Mouse (Mus musculus) forebrain, postnatal 0 days (tissue): Measurements from ENCODE around the gene Desi1. TPM values are rescaled to one million over a fixed set of nuclear protein-coding genes. Genes with fewer than 3 reads are reported as not detected.

ENCODE experiments used
- ATAC-seq: fragments of 200-750 bp; cut with Nextera tagmentation; 2 replicates; pipeline ENCODE4 v1.8.0; 2017; ENCODE audit warnings: mild to moderate bottlenecking, moderate library complexity
- DNase-seq: peaks from one replicate; pipeline ENCODE4 v3.0.0-alpha.2; 2015
- H3K27ac ChIP-seq: fragments of 300-500 bp; sonication (generic); 2 replicates; pipeline ENCODE4 v1.5.1; 2014; ENCODE audit warnings: low read depth, mild to moderate bottlenecking, antibody characterized with exemption, low read length, moderate library complexity, mixed read lengths
- H3K27me3 ChIP-seq: fragments of 300-500 bp; sonication (generic); 2 replicates; pipeline ENCODE4 v1.6.1; 2014; ENCODE audit warnings: mild to moderate bottlenecking, low read length, mixed read lengths; ENCODE audit not compliant: insufficient read depth
- H3K36me3 ChIP-seq: fragments of 300-500 bp; sonication (generic); 2 replicates; pipeline ENCODE4 v1.6.1; 2014; ENCODE audit warnings: mild to moderate bottlenecking, moderate library complexity; ENCODE audit not compliant: insufficient read depth
- H3K4me1 ChIP-seq: fragments of 300-500 bp; sonication (generic); 2 replicates; pipeline ENCODE4 v1.6.1; 2014; ENCODE audit warnings: antibody characterized with exemption; ENCODE audit not compliant: insufficient read depth
- H3K4me2 ChIP-seq: fragments of 300-500 bp; sonication (generic); 2 replicates; pipeline ENCODE4 v1.6.1; 2014; ENCODE audit warnings: low read depth, mild to moderate bottlenecking, moderate library complexity
- H3K4me3 ChIP-seq: fragments of 300-500 bp; sonication (generic); 2 replicates; pipeline ENCODE4 v1.5.1; 2014; ENCODE audit warnings: low read depth, low read length, mixed read lengths
- H3K9ac ChIP-seq: fragments of 300-500 bp; sonication (generic); 2 replicates; pipeline ENCODE4 v1.6.1; 2014; ENCODE audit warnings: mild to moderate bottlenecking
- H3K9me3 ChIP-seq: fragments of 300-500 bp; sonication (generic); 2 replicates; pipeline ENCODE4 v1.6.1; 2016; ENCODE audit warnings: low read length
- CTCF ChIP-seq: sonication (generic); IDR thresholded peaks from 2 replicates; pipeline ENCODE4 v1.5.1; 2016; ENCODE audit warnings: antibody characterized with exemption, control low read depth, low read depth
- WGBS: fragments of 180-500 bp; shearing (Covaris S2); extraction: QIAGEN DNeasy Blood & Tissue Kit; methylation state at CpG from one replicate; pipeline ENCODE4 v1.1.7; 2014; 5-methylcytosine and 5-hydroxymethylcytosine counted together
- polyA plus RNA-seq: library from polyadenylated mRNA; unstranded; fragments of >200 nt; fragmentation: Nextera tagmentation; extraction: Ambion mirVana; gene quantifications from 2 replicates; pipeline ENCODE4 v1.2.1, GENCODE M21; 2015
- total RNA-seq: library from RNA; depleted of rRNA; stranded (reverse); fragments of >200 nt; gene quantifications from 2 replicates; pipeline ENCODE4 v1.2.3, GENCODE M21; 2014

Desi1 gene
- total and polyA plus RNA-seq, 2 experiments from 2014 or later: 21.2 to 40.1 TPM

- Histone ChIP-seq H3K4me2 (no peak overlapping the region), H3K36me3 (peaks cover 22% of the 10 kb centered on the region), H3K4me3 (no peak overlapping the region), H3K9me3 (no peaks in the 10 kb centered on the region), H3K27ac (no peak overlapping the region), H3K9ac (no peak overlapping the region), H3K4me1 (peaks cover 9% of the 10 kb centered on the region; the same call in 1 of the 2 replicates), H3K27me3 (no peaks in the 10 kb centered on the region)
- ATAC-seq: no peak
- WGBS: 69% methylated on average over 3 of the region's 3 CpGs
- TF ChIP-seq CTCF: no peak
- DNase-seq: no peak
Measured at GRCm38 (mm10) chr15:82019288-82019687, 14.4 kb downstream of the Desi1 start.

DNA sequence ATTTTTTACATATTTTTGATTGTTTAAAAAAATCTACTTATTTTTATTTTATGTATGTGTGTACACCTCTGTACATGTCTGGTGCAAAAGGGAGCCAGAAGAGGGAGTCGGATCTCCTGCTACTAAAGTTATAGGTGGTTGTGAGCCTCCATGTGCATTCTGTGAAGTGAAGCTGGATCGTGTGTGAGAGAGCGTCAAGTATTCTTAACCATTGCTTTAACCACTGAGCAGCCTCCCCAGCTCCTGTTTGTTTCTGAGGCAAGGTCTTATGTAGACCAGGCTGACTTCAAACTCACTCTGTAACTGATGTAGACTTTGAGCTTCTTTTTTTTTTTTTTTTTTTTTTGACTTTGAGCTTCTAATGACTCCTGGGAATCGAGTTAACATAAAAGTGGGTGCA is 16.2 kb downstream of the Desi1 start:
- no peaks in the 10 kb centered on the region for H3K27me3 ChIP-seq
- H3K4me1 ChIP-seq: peaks cover 10% of the 10 kb centered on the region; the same call in 1 of the 2 replicates
- no peak overlapping the region for H3K9ac ChIP-seq
- H3K4me2 ChIP-seq: peak overlapping the region; percentile 1; the same call in 1 of the 2 replicates
- ATAC-seq: no peak
- no peaks in the 10 kb centered on the region for H3K9me3 ChIP-seq
- no peak overlapping the region for H3K4me3 ChIP-seq
- WGBS: 64% methylated on average over 4 of the region's 4 CpGs
- no peak overlapping the region for H3K27ac ChIP-seq
- no peak for DNase-seq
- TF ChIP-seq CTCF: no peak
- peaks cover 6% of the 10 kb centered on the region for H3K36me3 ChIP-seq

DNA sequence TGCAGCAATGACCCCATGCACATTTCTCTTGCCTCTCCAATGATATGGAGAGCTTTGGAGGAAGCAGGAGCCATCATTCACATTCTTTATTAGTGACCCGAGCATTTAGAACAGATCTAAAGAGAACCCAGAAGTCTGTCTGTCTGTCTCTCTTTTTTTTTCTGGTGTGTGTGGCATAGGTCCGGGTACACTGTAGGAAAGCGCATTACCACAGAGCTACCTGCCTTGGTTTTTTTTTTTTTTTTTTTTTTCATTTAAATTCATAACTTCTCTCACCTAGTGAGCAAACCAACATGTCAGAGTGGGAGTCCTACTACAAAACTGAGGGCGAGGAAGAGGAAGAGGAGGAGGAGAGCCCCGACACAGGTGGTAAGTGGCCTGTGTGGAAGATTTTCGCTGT is 16.8 kb downstream of the Desi1 start:
- no peak for DNase-seq
- Histone ChIP-seq H3K4me1 (peaks cover 10% of the 10 kb centered on the region; the same call in 1 of the 2 replicates), H3K9ac (peak overlapping the region; percentile 78), H3K4me3 (peak overlapping the region; percentile 97), H3K27ac (peak overlapping the region; percentile 75), H3K9me3 (no peaks in the 10 kb centered on the region), H3K36me3 (peaks cover 5% of the 10 kb centered on the region), H3K27me3 (no peaks in the 10 kb centered on the region), H3K4me2 (peak overlapping the region; percentile 87)
- TF ChIP-seq CTCF: no peak
- no peak for ATAC-seq
- 15% methylated on average over 6 of the region's 6 CpGs for WGBS

DNA sequence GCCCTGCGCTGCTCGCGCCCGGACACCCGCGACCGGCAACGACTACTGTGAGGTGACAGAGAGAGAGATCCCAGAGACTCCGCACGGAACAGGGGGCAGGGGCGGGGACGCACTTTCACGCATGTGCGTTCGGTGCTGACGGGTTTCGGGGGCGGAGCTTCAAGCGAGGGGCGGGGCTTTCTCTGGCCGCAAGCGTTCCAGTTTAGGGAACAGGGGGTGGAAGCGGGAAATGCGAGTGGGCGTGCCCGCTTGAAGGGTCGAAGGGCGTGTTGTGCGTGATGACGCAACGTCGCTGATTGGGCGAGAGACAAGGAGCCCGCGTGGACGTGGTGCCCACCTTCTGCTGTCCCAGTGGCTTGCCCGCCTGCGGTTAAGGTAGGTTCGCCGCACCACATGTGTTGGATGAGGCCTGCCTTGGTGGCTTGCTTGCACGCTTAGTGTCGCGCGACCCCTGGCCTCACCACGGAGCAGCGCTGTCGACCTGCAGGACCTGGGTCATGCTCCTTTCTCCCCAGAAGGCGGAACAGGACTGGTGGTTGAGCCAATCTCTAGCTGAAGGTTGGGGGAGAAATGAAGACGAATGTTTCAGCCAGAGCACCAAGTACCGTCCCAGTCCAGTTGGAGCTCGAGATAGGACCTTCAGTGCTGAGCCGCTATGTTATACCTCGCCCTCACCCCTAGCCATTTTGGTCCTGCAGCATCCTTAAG is 17.4 kb downstream of the Desi1 start:
- no peaks in the 10 kb centered on the region for H3K27me3 ChIP-seq
- ATAC-seq (peak; percentile 97), DNase-seq (peak; percentile 99)
- no peaks in the 10 kb centered on the region for H3K9me3 ChIP-seq
- peaks cover 5% of the 10 kb centered on the region for H3K36me3 ChIP-seq
- peak; percentile 44 for TF ChIP-seq CTCF
- WGBS: under 1% methylated on average over 53 of the region's 53 CpGs
- H3K4me2 ChIP-seq: peak overlapping the region; percentile 87
- peak overlapping the region; percentile 97 for H3K4me3 ChIP-seq
- peak overlapping the region; percentile 79 for H3K27ac ChIP-seq
- H3K4me1 ChIP-seq: peaks cover 10% of the 10 kb centered on the region; the same call in 1 of the 2 replicates
- H3K9ac ChIP-seq: peak overlapping the region; percentile 78

- peak overlapping the region; percentile 97 for H3K4me3 ChIP-seq
- DNase-seq (peak; percentile 58), ATAC-seq (peak; percentile 28)
- peak overlapping the region; percentile 87 for H3K4me2 ChIP-seq
- peak overlapping the region; percentile 79 for H3K27ac ChIP-seq
- peak overlapping the region; percentile 78 for H3K9ac ChIP-seq
- no peaks in the 10 kb centered on the region for H3K9me3 ChIP-seq
- peak; percentile 53 for TF ChIP-seq CTCF
- peaks cover 5% of the 10 kb centered on the region for H3K36me3 ChIP-seq
- H3K4me1 ChIP-seq: peaks cover 10% of the 10 kb centered on the region; the same call in 1 of the 2 replicates
- under 1% methylated on average over 38 of the region's 39 CpGs for WGBS
- no peaks in the 10 kb centered on the region for H3K27me3 ChIP-seq
Measured at GRCm38 (mm10) chr15:82015392-82016100, 18.1 kb downstream of the Desi1 start.

- no peaks in the 10 kb centered on the region for H3K27me3 ChIP-seq
- H3K9ac ChIP-seq: peak overlapping the region; percentile 78
- no peaks in the 10 kb centered on the region for H3K9me3 ChIP-seq
- peaks cover 10% of the 10 kb centered on the region; the same call in 1 of the 2 replicates for H3K4me1 ChIP-seq
- peak overlapping the region; percentile 87 for H3K4me2 ChIP-seq
- ATAC-seq (no peak), DNase-seq (no peak)
- 14% methylated on average over 9 of the region's 9 CpGs for WGBS
- H3K27ac ChIP-seq: no peak overlapping the region
- peaks cover 2% of the 10 kb centered on the region for H3K36me3 ChIP-seq
- peak overlapping the region; percentile 97 for H3K4me3 ChIP-seq
- TF ChIP-seq CTCF: no peak
Measured at GRCm38 (mm10) chr15:82014745-82015391, 18.8 kb downstream of the Desi1 start.
